Mouse (Mus musculus) heart, postnatal 0 days (tissue): ENCODE data around the gene Dtl. TPM values are rescaled to one million over a fixed set of nuclear protein-coding genes. Genes with fewer than 3 reads are reported as not detected.

Experiments
- ATAC-seq: fragments of 200-750 bp; cut with Nextera tagmentation; 2 replicates; pipeline ENCODE4 v1.8.0; 2017; ENCODE audit warnings: low read depth, moderate number of reproducible peaks, moderate library complexity; ENCODE audit not compliant: insufficient read depth
- DNase-seq: peaks from one replicate; pipeline ENCODE4 v3.0.0-alpha.2; 2016; ENCODE audit warnings: low spot score
- H3K27ac ChIP-seq: fragments of 300-500 bp; sonication (generic); 2 replicates; pipeline ENCODE4 v1.5.1; 2014; ENCODE audit warnings: low read depth, mild to moderate bottlenecking
- H3K27me3 ChIP-seq: fragments of 300-500 bp; sonication (generic); 2 replicates; pipeline ENCODE4 v1.6.1; 2014; ENCODE audit warnings: low read length, mixed read lengths; ENCODE audit not compliant: control insufficient read depth, insufficient read depth
- H3K36me3 ChIP-seq: fragments of 300-500 bp; sonication (generic); replicated peaks from 2 replicates; pipeline ENCODE4 v1.6.1; 2014; ENCODE audit warnings: low read length, mixed read lengths; ENCODE audit not compliant: control insufficient read depth, insufficient read depth
- H3K4me1 ChIP-seq: fragments of 300-500 bp; sonication (generic); 2 replicates; pipeline ENCODE4 v1.6.1; 2014; ENCODE audit warnings: antibody characterized with exemption; ENCODE audit not compliant: control insufficient read depth, insufficient read depth
- H3K4me2 ChIP-seq: fragments of 300-500 bp; sonication (generic); 2 replicates; pipeline ENCODE4 v1.6.1; 2014; ENCODE audit warnings: low read depth, mild to moderate bottlenecking, low read length, moderate library complexity
- H3K4me3 ChIP-seq: fragments of 300-500 bp; sonication (generic); 2 replicates; pipeline ENCODE4 v1.5.1; 2014; ENCODE audit warnings: low read depth, low read length
- H3K9ac ChIP-seq: fragments of 300-500 bp; sonication (generic); replicated peaks from 2 replicates; pipeline ENCODE4 v1.6.1; 2014; ENCODE audit warnings: low read depth, low read length, mixed read lengths
- H3K9me3 ChIP-seq: fragments of 300-500 bp; sonication (generic); replicated peaks from 2 replicates; pipeline ENCODE4 v1.6.1; 2016; ENCODE audit warnings: low read length; ENCODE audit not compliant: control insufficient read depth
- CTCF ChIP-seq: IDR thresholded peaks from 2 replicates; pipeline ENCODE4 v1.5.1; 2016; ENCODE audit warnings: antibody characterized with exemption, control low read depth, low read depth
- EP300 ChIP-seq: IDR thresholded peaks from 2 replicates; pipeline ENCODE4 v1.6.1; 2016; ENCODE audit warnings: antibody characterized with exemption, low read depth
- WGBS: fragments of 180-500 bp; shearing (Covaris S2); extraction: QIAGEN DNeasy Blood & Tissue Kit; methylation state at CpG from one replicate; pipeline ENCODE4 v1.1.7; 2014; 5-methylcytosine and 5-hydroxymethylcytosine counted together
- polyA plus RNA-seq: library from polyadenylated mRNA; unstranded; fragments of >200 nt; fragmentation: Nextera tagmentation; extraction: Ambion mirVana; gene quantifications from 2 replicates; pipeline ENCODE4 v1.2.1, GENCODE M21; 2015
- total RNA-seq: library from RNA; depleted of rRNA; stranded (reverse); fragments of >200 nt; gene quantifications from 2 replicates; pipeline ENCODE4 v1.2.3, GENCODE M21; 2014; ENCODE audit warnings: low replicate concordance

Dtl gene
- total and polyA plus RNA-seq, 2 experiments from 2014 or later: 6.2 to 7.6 TPM

DNA sequence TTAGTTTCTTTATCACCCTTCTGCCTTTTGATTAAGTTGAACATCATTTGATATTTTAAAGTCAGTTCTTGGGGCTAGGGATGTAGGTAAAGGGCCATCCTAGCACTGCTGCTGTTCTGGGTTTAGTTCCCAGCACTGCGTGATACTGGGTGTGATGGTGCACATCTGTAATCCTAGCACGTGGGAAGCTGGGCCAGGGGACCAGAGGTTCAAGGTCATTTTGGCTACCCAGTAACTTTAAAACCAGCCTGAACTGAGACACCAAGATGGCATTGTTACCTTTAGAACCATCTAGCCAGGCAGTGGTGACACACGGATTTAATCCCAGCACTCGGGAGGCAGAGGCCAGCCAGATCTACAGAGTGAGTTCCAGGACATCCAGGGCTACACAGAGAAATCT lies 8.5 kb upstream of the Dtl start:
- H3K27ac ChIP-seq: no peak overlapping the region
- H3K4me3 ChIP-seq: no peak overlapping the region
- TF ChIP-seq CTCF: no peak
- TF ChIP-seq EP300: no peak
- H3K9ac ChIP-seq: no peak overlapping the region
- no peaks in the 10 kb centered on the region for H3K4me1 ChIP-seq
- 0 out of 2 replicates have a peak, but pooled peaks cover 1% of the 10 kb centered on the region for H3K9me3 ChIP-seq
- no peak for ATAC-seq
- no peaks in the 10 kb centered on the region for H3K27me3 ChIP-seq
- no peak for DNase-seq
- peaks cover 52% of the 10 kb centered on the region for H3K36me3 ChIP-seq
- 91% methylated on average over 4 of the region's 4 CpGs for WGBS
- H3K4me2 ChIP-seq: no peak overlapping the region

DNA sequence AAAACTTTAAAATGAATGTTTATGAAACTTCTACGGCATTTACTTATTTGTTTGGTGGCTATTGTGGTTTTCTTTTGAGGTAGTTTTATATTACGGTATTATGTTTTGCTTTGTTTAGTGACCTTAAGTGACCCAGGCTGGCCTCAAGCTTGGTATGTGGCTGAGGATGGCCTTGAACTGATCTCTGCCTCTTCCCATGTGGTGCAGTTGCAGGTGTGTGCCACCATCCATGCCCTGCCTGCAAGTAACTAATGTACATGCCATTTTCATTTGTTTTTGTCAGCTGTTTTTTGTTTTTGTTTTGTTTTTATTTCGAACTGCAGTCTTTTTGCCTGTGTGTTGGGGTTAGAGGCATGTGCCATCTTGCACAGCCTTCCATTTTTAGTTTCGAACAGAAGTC lies 6.3 kb upstream of the Dtl start:
- DNase-seq (no peak), ATAC-seq (no peak)
- H3K4me3 ChIP-seq: no peak overlapping the region
- peaks cover 10% of the 10 kb centered on the region; the same call in 1 of the 2 replicates for H3K4me1 ChIP-seq
- TF ChIP-seq CTCF (no peak), EP300 (no peak)
- H3K36me3 ChIP-seq: peaks cover 32% of the 10 kb centered on the region
- WGBS: 93% methylated on average over 4 of the region's 4 CpGs
- no peak overlapping the region for H3K27ac ChIP-seq
- H3K27me3 ChIP-seq: no peaks in the 10 kb centered on the region
- H3K9ac ChIP-seq: no peak overlapping the region
- H3K9me3 ChIP-seq: no peaks in the 10 kb centered on the region
- H3K4me2 ChIP-seq: no peak overlapping the region

DNA sequence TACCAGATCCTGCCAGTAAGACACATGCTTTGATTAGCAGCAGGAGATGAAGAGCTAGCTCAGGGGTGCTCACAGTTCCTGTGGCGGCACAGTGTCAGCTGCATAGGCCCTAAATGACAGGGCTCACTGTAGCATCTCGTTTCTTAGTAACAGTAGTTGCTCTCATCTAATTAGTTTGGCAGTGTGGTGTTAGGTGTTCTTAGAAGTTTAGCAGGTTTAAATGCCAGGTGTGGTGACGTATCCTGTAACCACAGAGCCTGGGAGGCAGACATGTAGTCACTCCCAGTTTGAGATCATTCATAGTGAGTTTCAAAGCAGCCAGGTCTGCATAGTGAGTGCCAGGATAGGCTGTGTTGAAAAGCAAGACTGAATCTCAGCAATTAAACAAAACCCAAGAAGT lies 4.2 kb upstream of the Dtl start:
- no peak for TF ChIP-seq CTCF
- no peak for TF ChIP-seq EP300
- Histone ChIP-seq H3K27ac (no peak overlapping the region), H3K36me3 (peaks cover 19% of the 10 kb centered on the region), H3K9me3 (no peaks in the 10 kb centered on the region), H3K4me1 (peaks cover 16% of the 10 kb centered on the region; the same call in 1 of the 2 replicates), H3K4me2 (no peak overlapping the region), H3K4me3 (no peak overlapping the region), H3K9ac (no peak overlapping the region), H3K27me3 (no peaks in the 10 kb centered on the region)
- WGBS: 88% methylated on average over 3 of the region's 3 CpGs
- DNase-seq (no peak), ATAC-seq (no peak)

DNA sequence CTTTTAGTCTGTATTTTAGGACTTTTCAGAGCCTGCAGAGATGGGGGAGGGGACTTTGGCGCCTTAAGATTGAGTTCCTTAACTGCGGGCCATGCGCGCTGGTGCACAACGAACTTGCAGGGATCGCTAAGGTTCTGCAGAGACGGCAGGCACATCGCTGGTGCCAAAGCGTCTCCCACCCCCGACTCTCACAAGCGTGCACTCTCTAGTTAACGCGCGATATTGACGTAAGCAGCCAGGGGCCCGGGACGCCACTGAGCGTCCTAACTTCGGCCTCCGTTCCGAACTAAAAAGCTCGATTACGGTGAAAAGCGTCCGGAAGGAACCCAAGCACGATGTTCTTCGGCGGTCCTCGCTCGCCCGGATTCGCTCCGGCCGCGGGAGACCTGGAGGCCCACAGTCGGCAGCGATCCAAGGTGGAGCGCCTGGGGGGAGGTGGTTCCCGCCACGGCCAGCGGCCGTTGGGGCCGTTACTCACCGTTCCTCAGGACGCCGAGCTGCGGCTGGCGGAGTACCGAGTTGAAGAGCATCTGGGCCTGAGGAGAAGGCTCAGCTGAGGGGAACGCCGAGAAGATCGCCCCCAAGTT lies 380 bp downstream of the Dtl start:
- WGBS: under 1% methylated on average over 52 of the region's 52 CpGs
- peak; percentile 30 for ATAC-seq
- Histone ChIP-seq H3K4me2 (peak overlapping the region; percentile 84), H3K4me1 (peaks cover 26% of the 10 kb centered on the region), H3K9me3 (no peaks in the 10 kb centered on the region), H3K4me3 (peak overlapping the region; percentile 83), H3K36me3 (no peaks in the 10 kb centered on the region; the same call in 1 of the 2 replicates), H3K27ac (peak overlapping the region; percentile 85), H3K9ac (peak overlapping the region; percentile 69), H3K27me3 (no peaks in the 10 kb centered on the region)
- peak; percentile 69 for DNase-seq
- TF ChIP-seq CTCF (no peak), EP300 (no peak)

DNA sequence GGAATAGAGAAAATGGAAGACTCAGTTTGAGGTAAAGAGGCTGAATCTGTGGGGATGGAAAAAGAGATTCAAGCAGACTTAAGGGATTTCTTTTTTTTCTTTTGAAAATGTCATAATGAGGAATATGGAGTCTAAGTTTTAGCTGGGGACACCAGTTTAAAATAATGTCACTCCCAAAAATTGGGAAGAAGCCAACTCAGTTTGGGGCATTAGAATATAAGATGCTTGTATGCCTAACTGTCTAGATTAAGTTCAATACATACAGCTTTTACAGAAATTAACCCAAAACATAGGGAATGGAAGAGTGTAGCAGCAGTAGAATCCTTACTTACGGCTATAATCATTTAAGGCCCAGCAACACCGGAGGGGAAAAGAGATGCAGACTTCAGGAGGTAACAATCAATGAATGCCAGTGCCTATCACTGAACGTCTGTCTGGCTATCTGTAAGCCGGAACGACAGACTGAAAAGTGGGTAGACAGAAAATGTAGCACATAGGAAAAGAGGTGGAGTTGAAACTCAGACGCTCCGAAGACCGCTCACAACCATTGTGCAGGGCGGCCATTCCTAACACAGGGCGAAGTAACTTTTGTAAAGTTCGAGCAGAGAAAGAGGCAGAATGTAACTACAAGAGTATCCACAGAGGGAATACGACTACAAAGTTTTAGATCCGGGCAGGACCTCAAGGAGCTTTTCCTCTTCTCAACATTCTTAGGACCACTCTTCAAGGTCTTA lies 1.3 kb downstream of the Dtl start:
- Histone ChIP-seq H3K9ac (peak overlapping the region; percentile 69), H3K27me3 (no peaks in the 10 kb centered on the region), H3K4me3 (peak overlapping the region; percentile 83), H3K9me3 (no peaks in the 10 kb centered on the region), H3K36me3 (peaks cover 4% of the 10 kb centered on the region; the same call in 1 of the 2 replicates), H3K4me1 (peaks cover 26% of the 10 kb centered on the region), H3K27ac (peak overlapping the region; percentile 85), H3K4me2 (peak overlapping the region; percentile 84)
- DNase-seq: no peak
- WGBS: 1% methylated on average over 13 of the region's 13 CpGs
- ATAC-seq: no peak
- TF ChIP-seq EP300 (no peak), CTCF (no peak)
